Mouse (Mus musculus) limb, embryonic 13.5 days (tissue): ENCODE measurements around the gene Ipo9. TPM values are rescaled to one million over a fixed set of nuclear protein-coding genes. Genes with fewer than 3 reads are reported as not detected.
"Not testable (repeated sequence)": the region's sequence is repeated elsewhere in the genome, so short reads cannot be mapped to it uniquely, and the experiment has no call there.

ENCODE experiments used
- ATAC-seq: fragments of 200-750 bp; cut with Nextera tagmentation; 2 replicates; pipeline ENCODE4 v1.8.0; 2017; ENCODE audit warnings: low read depth, moderate number of reproducible peaks, moderate TSS enrichment; ENCODE audit not compliant: low FRiP score
- H3K27ac ChIP-seq: fragments of 300-500 bp; sonication (generic); 2 replicates; pipeline ENCODE4 v1.5.1; 2015; ENCODE audit warnings: inconsistent platforms, mild to moderate bottlenecking, moderate library complexity
- H3K27me3 ChIP-seq: fragments of 300-500 bp; sonication (generic); 2 replicates; pipeline ENCODE4 v1.6.1; 2015; ENCODE audit warnings: mild to moderate bottlenecking, inconsistent platforms
- H3K36me3 ChIP-seq: fragments of 300-500 bp; sonication (generic); 2 replicates; pipeline ENCODE4 v1.6.1; 2015; ENCODE audit warnings: inconsistent platforms, mild to moderate bottlenecking, moderate library complexity
- H3K4me1 ChIP-seq: fragments of 300-500 bp; sonication (generic); 2 replicates; pipeline ENCODE4 v1.6.1; 2015; ENCODE audit warnings: inconsistent platforms
- H3K4me2 ChIP-seq: fragments of 300-500 bp; sonication (generic); replicated peaks from 2 replicates; pipeline ENCODE4 v1.6.1; 2015; ENCODE audit warnings: inconsistent platforms, mild to moderate bottlenecking, moderate library complexity
- H3K4me3 ChIP-seq: fragments of 300-500 bp; sonication (generic); 2 replicates; pipeline ENCODE4 v1.5.1; 2015; ENCODE audit warnings: moderate library complexity, mild to moderate bottlenecking, inconsistent platforms
- H3K9ac ChIP-seq: fragments of 300-500 bp; sonication (generic); 2 replicates; pipeline ENCODE4 v1.6.1; 2015; ENCODE audit warnings: mild to moderate bottlenecking, inconsistent platforms
- H3K9me3 ChIP-seq: fragments of 300-500 bp; sonication (generic); 2 replicates; pipeline ENCODE4 v1.6.1; 2016; ENCODE audit warnings: inconsistent platforms
- WGBS: fragments of 180-500 bp; shearing (Covaris S2); methylation state at CpG from one replicate; pipeline ENCODE4 v1.1.7; 2015; 5-methylcytosine and 5-hydroxymethylcytosine counted together
- polyA plus RNA-seq: library from polyadenylated mRNA; unstranded; fragments of >200 nt; fragmentation: Nextera tagmentation; extraction: Ambion mirVana; gene quantifications from 2 replicates; pipeline ENCODE4 v1.2.1, GENCODE M21; 2015

Ipo9 gene
- polyA plus RNA-seq, 1 experiment from 2014 or later: 156 TPM

DNA sequence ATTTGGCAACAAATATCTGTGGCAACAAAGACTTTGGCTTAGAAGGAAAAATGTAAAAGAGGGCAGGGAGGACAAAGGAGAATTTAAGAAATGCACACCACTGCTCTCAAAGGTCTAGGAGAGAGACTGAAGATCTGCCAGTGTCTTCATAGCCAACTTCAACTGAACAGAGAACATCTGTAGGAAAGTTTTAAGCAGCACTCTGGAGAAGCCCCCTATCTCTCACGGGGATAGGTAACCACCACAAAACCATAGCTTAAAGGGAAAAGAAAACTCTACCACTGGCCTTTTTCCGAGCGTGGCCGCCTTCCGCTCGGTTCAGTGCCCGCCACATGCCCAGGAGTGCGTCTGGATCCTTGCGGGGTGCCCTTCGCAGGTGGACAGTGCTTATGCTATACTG is 3.7 kb downstream of the Ipo9 start:
- Histone ChIP-seq H3K36me3 (peaks cover 46% of the 10 kb centered on the region), H3K4me1 (peaks cover 32% of the 10 kb centered on the region), H3K4me3 (no peak overlapping the region), H3K9ac (no peak overlapping the region), H3K27me3 (no peaks in the 10 kb centered on the region), H3K4me2 (no peak overlapping the region), H3K9me3 (no peaks in the 10 kb centered on the region), H3K27ac (no peak overlapping the region)
- WGBS: 88% methylated on average over 10 of the region's 10 CpGs
- no peak for ATAC-seq

DNA sequence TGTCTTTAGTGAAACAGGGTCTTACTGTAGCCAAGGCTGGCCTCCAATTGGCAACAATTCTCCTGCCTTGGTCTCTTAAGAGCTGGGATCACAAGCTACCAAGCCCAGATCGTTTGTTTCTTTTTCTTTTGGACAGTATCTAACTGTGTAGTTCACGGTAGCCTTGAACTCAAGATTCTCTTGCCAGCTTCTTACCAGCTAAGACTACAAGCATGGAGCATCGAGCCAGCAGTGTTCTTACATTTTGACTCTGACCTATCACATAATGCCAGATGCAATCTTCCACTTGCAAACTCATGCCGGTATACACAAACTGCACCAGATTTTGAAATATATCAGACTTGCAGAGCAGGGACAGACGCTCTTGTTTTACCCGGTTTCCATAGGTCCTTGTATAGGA is 7.5 kb downstream of the Ipo9 start:
- Histone ChIP-seq H3K4me2 (no peak overlapping the region), H3K9me3 (no peaks in the 10 kb centered on the region), H3K36me3 (peaks cover 75% of the 10 kb centered on the region), H3K4me3 (no peak overlapping the region), H3K9ac (no peak overlapping the region), H3K4me1 (peaks cover 6% of the 10 kb centered on the region), H3K27me3 (no peaks in the 10 kb centered on the region), H3K27ac (no peak overlapping the region)
- WGBS: 93% methylated on average over 6 of the region's 6 CpGs
- no peak for ATAC-seq

DNA sequence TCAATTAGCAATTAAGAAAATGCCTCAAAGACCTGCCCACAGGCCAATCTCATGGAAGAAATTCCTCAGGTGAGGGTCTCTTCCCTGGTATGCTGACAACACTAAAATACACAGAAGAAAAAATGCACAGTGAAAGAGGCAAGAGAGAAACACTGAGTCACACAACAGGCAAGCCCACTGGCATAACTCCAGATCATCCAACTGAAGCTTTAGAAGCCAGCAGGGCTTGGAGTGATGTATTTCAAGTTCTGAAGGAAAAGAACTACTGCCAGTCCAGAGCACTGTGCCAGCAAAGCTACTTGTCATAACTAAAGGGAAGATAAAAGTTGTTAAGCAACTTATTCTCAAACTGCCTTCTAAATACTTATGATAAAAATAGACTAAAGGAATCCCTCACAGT is 16.3 kb downstream of the Ipo9 start:
- Histone ChIP-seq H3K4me2 (no peak overlapping the region), H3K9me3 (no peaks in the 10 kb centered on the region), H3K4me1 (no peaks in the 10 kb centered on the region), H3K27ac (no peak overlapping the region), H3K36me3 (peaks cover 96% of the 10 kb centered on the region), H3K4me3 (no peak overlapping the region), H3K27me3 (no peaks in the 10 kb centered on the region), H3K9ac (no peak overlapping the region)
- no peak for ATAC-seq

DNA sequence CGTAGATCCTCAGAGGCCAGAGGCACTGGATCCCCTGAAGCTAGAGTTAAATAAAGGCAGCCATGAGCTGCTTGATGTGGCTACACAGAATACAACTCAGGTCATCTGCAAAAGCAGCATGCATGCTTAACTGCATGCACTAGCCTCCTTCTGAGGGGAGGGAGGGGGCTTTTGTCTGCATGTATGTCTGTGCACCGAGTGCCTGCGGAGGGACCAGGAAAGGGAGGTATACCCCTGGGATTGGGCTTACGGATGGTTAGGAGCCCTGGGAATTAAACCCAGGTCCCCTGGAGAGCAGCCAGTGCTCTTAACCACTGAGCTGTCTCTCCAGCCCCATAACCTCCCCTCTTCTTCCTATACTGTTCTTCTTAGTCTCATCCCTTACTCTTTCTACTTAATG is 18.2 kb downstream of the Ipo9 start:
- WGBS: 81% methylated on average over 4 of the region's 4 CpGs
- Histone ChIP-seq H3K36me3 (peaks cover 95% of the 10 kb centered on the region), H3K27me3 (no peaks in the 10 kb centered on the region), H3K4me1 (no peaks in the 10 kb centered on the region), H3K4me2 (no peak overlapping the region), H3K4me3 (no peak overlapping the region), H3K9ac (no peak overlapping the region), H3K27ac (no peak overlapping the region), H3K9me3 (no peaks in the 10 kb centered on the region)
- no peak for ATAC-seq

DNA sequence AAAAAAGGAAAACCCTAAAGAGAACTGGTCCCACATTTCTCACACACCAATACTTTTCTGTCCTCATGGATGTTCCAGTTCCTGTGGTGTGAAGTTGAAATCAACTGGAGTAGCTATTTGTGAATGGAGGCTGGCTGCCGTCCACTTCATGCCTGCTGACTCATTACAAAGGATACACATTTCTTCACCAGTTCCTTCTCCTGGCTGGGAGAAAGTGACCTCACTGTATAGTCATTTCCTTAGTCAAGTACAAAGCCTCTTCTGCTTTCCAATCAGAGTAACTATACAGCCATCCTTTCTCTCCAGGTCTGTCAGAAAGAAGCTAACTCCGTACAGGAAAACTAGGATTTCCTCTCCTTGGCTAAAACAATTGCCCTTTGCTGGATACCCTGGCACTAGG is 19.3 kb downstream of the Ipo9 start:
- ATAC-seq: no peak
- peaks cover 95% of the 10 kb centered on the region for H3K36me3 ChIP-seq
- H3K9ac ChIP-seq: no peak overlapping the region
- H3K9me3 ChIP-seq: no peaks in the 10 kb centered on the region
- H3K4me3 ChIP-seq: no peak overlapping the region
- no peak overlapping the region for H3K27ac ChIP-seq
- no peaks in the 10 kb centered on the region for H3K27me3 ChIP-seq
- WGBS: 93% methylated on average over 2 of the region's 2 CpGs
- no peaks in the 10 kb centered on the region for H3K4me1 ChIP-seq
- H3K4me2 ChIP-seq: no peak overlapping the region

- Histone ChIP-seq H3K4me1 (no peaks in the 10 kb centered on the region), H3K36me3 (peaks cover 95% of the 10 kb centered on the region), H3K4me2 (no peak overlapping the region), H3K4me3 (no peak overlapping the region), H3K9me3 (no peaks in the 10 kb centered on the region), H3K27ac (no peak overlapping the region), H3K9ac (no peak overlapping the region), H3K27me3 (no peaks in the 10 kb centered on the region)
- WGBS: 95% methylated on average over 4 of the region's 4 CpGs
- no peak for ATAC-seq
These were observed 21.3 kb downstream of the Ipo9 start for GRCm38 (mm10) chr1:135408973-135409372.

- Histone ChIP-seq H3K27ac (no peak overlapping the region), H3K36me3 (peaks cover 96% of the 10 kb centered on the region), H3K4me1 (no peaks in the 10 kb centered on the region), H3K4me3 (no peak overlapping the region), H3K4me2 (no peak overlapping the region), H3K9me3 (no peaks in the 10 kb centered on the region), H3K9ac (no peak overlapping the region), H3K27me3 (no peaks in the 10 kb centered on the region)
- WGBS: 89% methylated on average over 7 of the region's 7 CpGs
- no peak for ATAC-seq
These were observed 24.9 kb downstream of the Ipo9 start for GRCm38 (mm10) chr1:135405356-135405755.

GRCm38 (mm10) chr1:135401452-135402110 is 28.7 kb downstream of the Ipo9 start:
- ATAC-seq: no peak
- peaks cover 90% of the 10 kb centered on the region for H3K36me3 ChIP-seq
- H3K9ac ChIP-seq: no peak overlapping the region

DNA sequence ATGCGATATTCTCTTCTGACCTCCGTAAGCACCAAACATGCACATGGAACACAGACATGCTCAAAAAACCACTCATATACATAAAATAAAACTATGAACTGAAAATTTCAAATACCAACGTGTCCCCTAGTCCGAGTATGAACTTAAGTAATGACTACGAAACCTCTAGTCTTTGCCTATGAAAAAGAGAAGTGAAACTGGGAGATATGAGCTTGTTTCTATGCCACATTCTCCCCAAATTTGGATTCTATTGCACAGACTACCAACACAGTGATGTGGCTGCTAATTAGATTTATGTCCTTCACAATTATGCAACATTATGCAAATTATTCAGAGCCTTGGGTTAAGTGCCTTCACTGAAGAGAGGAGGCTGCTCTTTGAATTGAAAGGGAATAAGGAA is 30.8 kb downstream of the Ipo9 start:
- H3K9me3 ChIP-seq: no peaks in the 10 kb centered on the region
- H3K9ac ChIP-seq: no peak overlapping the region
- peaks cover 90% of the 10 kb centered on the region for H3K36me3 ChIP-seq
- no peak overlapping the region for H3K4me2 ChIP-seq
- no peaks in the 10 kb centered on the region for H3K4me1 ChIP-seq
- no peak overlapping the region for H3K27ac ChIP-seq
- no peak for ATAC-seq
- no peak overlapping the region for H3K4me3 ChIP-seq
- WGBS: 90% methylated on average over 5 of the region's 5 CpGs
- no peaks in the 10 kb centered on the region for H3K27me3 ChIP-seq

More at GRCm38 (mm10) chr1:135401452-135402110, 28.7 kb downstream of the Ipo9 start:
- no peak overlapping the region for H3K27ac ChIP-seq
- no peaks in the 10 kb centered on the region for H3K9me3 ChIP-seq
- 96% methylated on average over 3 of the region's 3 CpGs for WGBS
- no peak overlapping the region for H3K4me3 ChIP-seq
- H3K4me1 ChIP-seq: no peaks in the 10 kb centered on the region
- no peak overlapping the region for H3K4me2 ChIP-seq
- H3K27me3 ChIP-seq: no peaks in the 10 kb centered on the region

DNA sequence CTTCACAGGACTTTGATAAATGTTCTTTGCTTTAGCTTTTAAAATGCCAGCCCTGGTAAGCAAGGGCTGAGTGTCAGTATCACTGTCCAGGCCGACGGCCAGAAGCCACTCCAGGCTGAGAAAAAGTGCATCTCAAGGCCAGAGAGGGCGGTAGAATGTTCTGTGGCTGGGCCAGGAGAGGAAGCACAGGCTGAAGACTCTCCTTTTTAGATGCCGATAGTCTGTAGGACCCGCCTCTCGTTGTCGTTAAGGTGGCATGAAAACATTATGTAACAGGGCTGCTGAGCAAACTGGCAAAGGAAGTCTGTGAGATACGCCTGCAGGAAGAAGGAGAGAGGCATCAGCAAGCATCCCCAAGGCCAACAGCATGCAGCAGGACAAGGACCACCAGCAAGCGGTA is 45.1 kb downstream of the Ipo9 start:
- Histone ChIP-seq H3K27me3 (no peaks in the 10 kb centered on the region), H3K4me3 (no peak overlapping the region), H3K9ac (no peak overlapping the region), H3K9me3 (no peaks in the 10 kb centered on the region), H3K27ac (no peak overlapping the region), H3K36me3 (peaks cover 87% of the 10 kb centered on the region), H3K4me1 (no peaks in the 10 kb centered on the region), H3K4me2 (no peak overlapping the region)
- no peak for ATAC-seq
- 89% methylated on average over 9 of the region's 9 CpGs for WGBS

- Histone ChIP-seq H3K4me3 (no peak overlapping the region), H3K4me1 (no peaks in the 10 kb centered on the region), H3K9ac (no peak overlapping the region), H3K9me3 (no peaks in the 10 kb centered on the region), H3K27ac (no peak overlapping the region), H3K4me2 (no peak overlapping the region), H3K36me3 (peaks cover 77% of the 10 kb centered on the region), H3K27me3 (no peaks in the 10 kb centered on the region)
- WGBS: 98% methylated on average over 5 of the region's 5 CpGs
- no peak for ATAC-seq
These were observed 46.1 kb downstream of the Ipo9 start for GRCm38 (mm10) chr1:135384171-135384570.

DNA sequence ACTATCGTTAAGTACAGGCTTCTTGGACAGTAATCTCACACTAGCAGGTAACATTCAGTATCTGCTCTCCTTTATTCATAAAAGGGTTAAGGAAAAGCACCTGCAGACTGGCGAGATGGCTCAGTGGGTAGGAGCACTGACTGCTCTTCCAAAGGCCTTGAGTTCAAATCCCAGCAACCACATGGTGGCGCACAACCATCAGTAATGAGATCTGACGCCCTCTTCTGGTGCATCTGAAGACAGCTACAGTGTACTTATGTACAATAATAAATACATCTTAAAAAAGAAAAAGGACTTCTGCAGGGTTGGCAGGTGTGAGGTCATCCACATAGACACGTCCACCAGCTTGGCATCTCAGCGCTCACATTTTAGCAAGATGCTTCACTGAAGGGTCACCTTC is 48.7 kb downstream of the Ipo9 start:
- H3K9me3 ChIP-seq, H3K27ac ChIP-seq, H3K27me3 ChIP-seq, H3K9ac ChIP-seq, H3K4me3 ChIP-seq, ATAC-seq, H3K4me2 ChIP-seq, H3K4me1 ChIP-seq: not testable (repeated sequence)
- H3K36me3 ChIP-seq: peaks cover 51% of the 10 kb centered on the region
- 66% methylated on average over 6 of the region's 6 CpGs for whole genome bisulfite sequencing
